Mouse (Mus musculus) cerebellum, postnatal 10 days (tissue): ENCODE data around the gene Acvr2b.
A peak's percentile ranks its signal among the peaks of the same experiment; 100 is the strongest.

ENCODE experiments used
- DNase-seq, 2 experiments: peaks; one replicate each; pipeline ENCODE4 v3.0.0; 2021; ENCODE audit warnings: mixed read lengths in 2 of 2

Acvr2b gene

GRCm38 (mm10) chr9:119408898-119409664, 7.2 kb downstream of the Acvr2b start:
- DNase-seq, result peak in 1 of 2 experiments; percentile 45

GRCm38 (mm10) chr9:119409864-119410263, 7.9 kb downstream of the Acvr2b start:
- no peak for DNase-seq

GRCm38 (mm10) chr9:119418025-119418424, 16.1 kb downstream of the Acvr2b start:
- no peak for DNase-seq

- DNase-seq, result peak; percentile 85 to 86
Measured at GRCm38 (mm10) chr9:119419852-119420438, 18.0 kb downstream of the Acvr2b start.

- DNase-seq, result peak; percentile 71 to 77
Measured at GRCm38 (mm10) chr9:119425217-119425975, 23.5 kb downstream of the Acvr2b start.

GRCm38 (mm10) chr9:119425976-119426415, 24.1 kb downstream of the Acvr2b start:
- peak; percentile 59 to 62 for DNase-seq

- peak; percentile 48 to 55 for DNase-seq
Measured at GRCm38 (mm10) chr9:119426483-119426882, 24.6 kb downstream of the Acvr2b start.

- peak; percentile 93 for DNase-seq
Measured at GRCm38 (mm10) chr9:119430311-119430710, 28.4 kb downstream of the Acvr2b start.

GRCm38 (mm10) chr9:119435855-119436254, 33.9 kb downstream of the Acvr2b start:
- DNase-seq, result no peak

GRCm38 (mm10) chr9:119438065-119438464, 36.1 kb downstream of the Acvr2b start:
- DNase-seq, result no peak

- DNase-seq, result no peak
Measured at GRCm38 (mm10) chr9:119438498-119439000, 36.6 kb downstream of the Acvr2b start.

- peak; percentile 100 for DNase-seq
Measured at GRCm38 (mm10) chr9:119444738-119445429, 43.0 kb downstream of the Acvr2b start, which contains the start of gene Exog. TSS of gene Exog (plus strand) at chr9:119444943.

GRCm38 (mm10) chr9:119445737-119446136, 43.8 kb downstream of the Acvr2b start:
- DNase-seq, result no peak

GRCm38 (mm10) chr9:119455967-119456366, 54.0 kb downstream of the Acvr2b start:
- DNase-seq, result no peak

- DNase-seq, result no peak
Measured at GRCm38 (mm10) chr9:119457122-119457521, 55.2 kb downstream of the Acvr2b start.

- DNase-seq, result peak; percentile 82 to 87
Measured at GRCm38 (mm10) chr9:119460410-119460809, 58.5 kb downstream of the Acvr2b start.

- no peak for DNase-seq
Measured at GRCm38 (mm10) chr9:119465056-119465455, 63.1 kb downstream of the Acvr2b start.

GRCm38 (mm10) chr9:119465595-119465994, 63.7 kb downstream of the Acvr2b start:
- peak; percentile 92 for DNase-seq

GRCm38 (mm10) chr9:119469691-119470353, 67.9 kb downstream of the Acvr2b start:
- no peak for DNase-seq

GRCm38 (mm10) chr9:119472412-119472918, 70.5 kb downstream of the Acvr2b start:
- no peak for DNase-seq

GRCm38 (mm10) chr9:119473011-119473410, 71.1 kb downstream of the Acvr2b start:
- no peak for DNase-seq
